ENCODE assay signal across 21 mouse cellular contexts in the genomic region with DNA sequence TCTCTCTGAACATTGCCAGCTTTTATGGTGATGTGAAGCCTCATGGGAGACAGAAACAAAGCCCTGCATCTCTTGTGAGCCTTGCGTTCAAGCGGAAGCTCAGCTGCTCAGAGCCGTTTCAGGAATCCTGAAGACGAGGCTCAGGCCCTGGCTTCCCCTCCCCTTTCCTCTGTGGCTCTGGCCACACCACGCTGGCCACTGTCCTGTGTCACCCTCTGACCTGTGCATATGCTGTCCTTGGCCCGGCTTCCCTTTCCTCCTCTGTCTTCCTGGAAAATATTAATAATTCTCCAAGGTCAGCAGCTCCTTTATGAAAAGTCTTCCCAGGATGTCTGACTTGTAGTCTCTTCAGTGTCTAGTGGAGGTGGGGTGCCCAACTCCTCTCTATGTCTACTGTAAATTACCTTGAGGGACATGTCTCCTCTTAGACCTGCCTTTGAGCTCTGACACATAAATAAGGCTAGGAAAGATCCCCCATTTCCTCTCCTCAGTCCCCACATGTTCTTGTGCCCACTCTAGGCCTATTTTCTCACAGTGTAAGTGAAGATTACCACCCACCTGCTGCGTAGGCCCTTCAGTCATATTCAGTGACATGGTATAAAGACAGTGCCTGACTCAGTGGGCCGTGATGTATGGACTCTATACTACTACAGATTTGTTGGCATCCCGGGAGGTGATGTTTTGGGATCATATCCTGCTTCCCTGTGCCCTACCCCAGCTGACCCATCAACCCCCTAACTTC. TPM values are rescaled to one million over a fixed set of nuclear protein-coding genes. Genes with fewer than 3 reads are reported as not detected.
A peak's percentile ranks its signal among the peaks of the same experiment; 100 is the strongest.
DNase-seq lines count a peak whose midpoint lies in the region; ATAC-seq and TF ChIP-seq lines count a peak whose summit lies in the region.
"Had no signal": no experiment of that assay in that cellular context is flagged by ENCODE, and none has a peak within 500 bp of the region (broad histone marks: within the 10 kb centered on the region; RNA-seq: fewer than 3 reads in every experiment).

No protein-coding gene starts in this region.

- TF ChIP-seq CTCF in liver, adult 2 months (IDR thresholded peaks at IDR 0.05; ENCODE audit: low read depth, low read length) = no peak
- no peak for TF ChIP-seq CTCF in liver, embryonic 14.5 days (IDR thresholded peaks at IDR 0.05; ENCODE audit: low read depth)

- 0 out of 2 replicates have a peak, but pooled peaks cover 5% of the 10 kb centered on the region for H3K4me1 ChIP-seq in heart, embryonic 10.5 days
- 0 out of 2 replicates have a peak, but pooled peaks cover 6% of the 10 kb centered on the region for H3K4me1 ChIP-seq in liver, adult 2 months (ENCODE audit: control insufficient read depth, insufficient read depth, low read length)
- H3K4me1 ChIP-seq in liver, embryonic 11.5 days (replicated peaks; ENCODE audit: control insufficient read depth, insufficient read depth, low read length) = no peaks in the 10 kb centered on the region
- H3K4me1 ChIP-seq in embryonic facial prominence, embryonic 11.5 days (ENCODE audit: control insufficient read depth, insufficient read depth, low read length) = no peaks in the 10 kb centered on the region
- no peaks in the 10 kb centered on the region for H3K4me1 ChIP-seq in liver, embryonic 14.5 days (replicated peaks; ENCODE audit: control insufficient read depth in 2 of 2, insufficient read depth in 2 of 2, low read length in 1 of 2)
- H3K4me1 ChIP-seq: embryonic facial prominence, embryonic 12.5 days; heart, embryonic 13.5 days; neural tube, embryonic 12.5 days had no signal

- no peak overlapping the region for H3K27ac ChIP-seq in heart, embryonic 10.5 days
- peak overlapping the region; percentile 60 for H3K27ac ChIP-seq in liver, adult 2 months (replicated peaks; ENCODE audit: insufficient read depth, low read depth, low read length)
- no peak overlapping the region for H3K27ac ChIP-seq in liver, embryonic 11.5 days (ENCODE audit: low read depth, low read length)
- no peak overlapping the region for H3K27ac ChIP-seq in embryonic facial prominence, embryonic 11.5 days (replicated peaks; ENCODE audit: low read depth, low read length)
- no peak overlapping the region for H3K27ac ChIP-seq in liver, embryonic 14.5 days
- H3K27ac ChIP-seq: embryonic facial prominence, embryonic 12.5 days; heart, embryonic 13.5 days; hindbrain, embryonic 10.5 days; neural tube, embryonic 12.5 days had no signal

- H3K9me3 ChIP-seq in heart, embryonic 10.5 days = no peaks in the 10 kb centered on the region
- H3K9me3 ChIP-seq in liver, embryonic 11.5 days (ENCODE audit: control insufficient read depth, low read length) = no peaks in the 10 kb centered on the region
- no peaks in the 10 kb centered on the region for H3K9me3 ChIP-seq in embryonic facial prominence, embryonic 11.5 days (replicated peaks; ENCODE audit: control insufficient read depth, low read length)
- H3K9me3 ChIP-seq in liver, embryonic 14.5 days (ENCODE audit: control insufficient read depth, low read length) = no peaks in the 10 kb centered on the region
- H3K9me3 ChIP-seq: embryonic facial prominence, embryonic 12.5 days; heart, embryonic 13.5 days; hindbrain, embryonic 10.5 days; neural tube, embryonic 12.5 days had no signal

- no peak for TF ChIP-seq POLR2A in liver, adult 2 months (IDR thresholded peaks at IDR 0.05; ENCODE audit: extremely low read depth, insufficient read depth, low read length)

- intact Hi-C loops in heart, postnatal 10 days (cut with DNase I) = no loop called here

- no peak for TF ChIP-seq EP300 in liver, embryonic 14.5 days (IDR thresholded peaks at IDR 0.05; ENCODE audit: low read depth)

- no peak overlapping the region for H3K9ac ChIP-seq in liver, adult 2 months (ENCODE audit: low read depth, low read length)
- no peak overlapping the region for H3K9ac ChIP-seq in liver, embryonic 11.5 days (ENCODE audit: low read depth, low read length)
- peak overlapping the region; percentile 13; the same call in 1 of the 2 replicates for H3K9ac ChIP-seq in embryonic facial prominence, embryonic 11.5 days (replicated peaks; ENCODE audit: low read length)
- H3K9ac ChIP-seq in liver, embryonic 14.5 days (replicated peaks) = no peak overlapping the region
- H3K9ac ChIP-seq: embryonic facial prominence, embryonic 12.5 days; heart, embryonic 13.5 days; neural tube, embryonic 12.5 days had no signal

- 63% methylated on average over 9 of the region's 9 CpGs for WGBS in heart, embryonic 10.5 days
- 76% methylated on average over 9 of the region's 9 CpGs for WGBS in liver, adult 2 months
- 64% methylated on average over 9 of the region's 9 CpGs for WGBS in liver, embryonic 11.5 days
- WGBS in embryonic facial prominence, embryonic 11.5 days = 68% methylated on average over 9 of the region's 9 CpGs
- WGBS in liver, embryonic 14.5 days (ENCODE audit: insufficient replicate concordance) = 59% methylated on average over 9 of the region's 9 CpGs

- no peaks in the 10 kb centered on the region for H3K79me2 ChIP-seq in liver, adult 2 months (ENCODE audit: control insufficient read depth, insufficient read depth, low read length)

- no peak overlapping the region for H3K4me2 ChIP-seq in liver, embryonic 11.5 days
- no peak overlapping the region for H3K4me2 ChIP-seq in embryonic facial prominence, embryonic 11.5 days (ENCODE audit: low read depth, low read length)
- H3K4me2 ChIP-seq in liver, embryonic 14.5 days (ENCODE audit: low read depth) = no peak overlapping the region
- H3K4me2 ChIP-seq: embryonic facial prominence, embryonic 12.5 days; heart, embryonic 13.5 days; neural tube, embryonic 12.5 days had no signal

- no peaks in the 10 kb centered on the region for H3K36me3 ChIP-seq in heart, embryonic 10.5 days
- H3K36me3 ChIP-seq in liver, adult 2 months (ENCODE audit: control insufficient read depth, insufficient read depth, low read length) = no peaks in the 10 kb centered on the region
- H3K36me3 ChIP-seq in liver, embryonic 11.5 days (ENCODE audit: control insufficient read depth, insufficient read depth, low read length) = no peaks in the 10 kb centered on the region
- no peaks in the 10 kb centered on the region for H3K36me3 ChIP-seq in embryonic facial prominence, embryonic 11.5 days (replicated peaks; ENCODE audit: control insufficient read depth, insufficient read depth, low read depth, low read length)
- no peaks in the 10 kb centered on the region for H3K36me3 ChIP-seq in liver, embryonic 14.5 days (replicated peaks; ENCODE audit: control insufficient read depth, insufficient read depth, low read depth)
- H3K36me3 ChIP-seq: embryonic facial prominence, embryonic 12.5 days; heart, embryonic 13.5 days; hindbrain, embryonic 10.5 days; neural tube, embryonic 12.5 days had no signal

- H3K4me3 ChIP-seq in heart, embryonic 10.5 days = no peak overlapping the region
- no peak overlapping the region for H3K4me3 ChIP-seq in liver, adult 2 months (ENCODE audit: insufficient read depth, low read depth, low read length)
- H3K4me3 ChIP-seq in liver, embryonic 11.5 days (ENCODE audit: low read depth, low read length) = no peak overlapping the region
- H3K4me3 ChIP-seq in embryonic facial prominence, embryonic 11.5 days (ENCODE audit: low read depth, low read length) = no peak overlapping the region
- no peak overlapping the region for H3K4me3 ChIP-seq in liver, embryonic 14.5 days (ENCODE audit: insufficient read depth in 1 of 2, low read depth in 2 of 2, low read length in 2 of 2)
- H3K4me3 ChIP-seq: embryonic facial prominence, embryonic 12.5 days; heart, embryonic 13.5 days; hindbrain, embryonic 10.5 days; neural tube, embryonic 12.5 days had no signal

- no peaks in the 10 kb centered on the region for H3K27me3 ChIP-seq in heart, embryonic 10.5 days (ENCODE audit: insufficient read depth, poor library complexity, severe bottlenecking)
- no peaks in the 10 kb centered on the region for H3K27me3 ChIP-seq in liver, adult 2 months (ENCODE audit: control insufficient read depth, insufficient read depth, low read length)
- H3K27me3 ChIP-seq in liver, embryonic 11.5 days (replicated peaks; ENCODE audit: control insufficient read depth, insufficient read depth, low read length) = no peaks in the 10 kb centered on the region
- no peaks in the 10 kb centered on the region for H3K27me3 ChIP-seq in embryonic facial prominence, embryonic 11.5 days (ENCODE audit: control insufficient read depth, insufficient read depth, low read length)
- H3K27me3 ChIP-seq in liver, embryonic 14.5 days (ENCODE audit: control insufficient read depth, insufficient read depth, low read length) = no peaks in the 10 kb centered on the region
- H3K27me3 ChIP-seq: embryonic facial prominence, embryonic 12.5 days; heart, embryonic 13.5 days; neural tube, embryonic 12.5 days had no signal

- ATAC-seq in liver, embryonic 11.5 days (replicated peaks; ENCODE audit: low FRiP score) = no peak
- ATAC-seq in embryonic facial prominence, embryonic 11.5 days (replicated peaks; ENCODE audit: insufficient number of reproducible peaks, low FRiP score, low TSS enrichment, low read depth) = no peak
- peak; percentile 43; the same call in 1 of the 2 replicates for ATAC-seq in liver, embryonic 14.5 days (ENCODE audit: insufficient read depth)

- peak; percentile 29 to 30 for DNase-seq in heart, postnatal 10 days
- no peak for DNase-seq in heart, embryonic 10.5 days (ENCODE audit: low spot score)
- no peak for DNase-seq in liver, adult 2 months (ENCODE audit: extremely low read depth, low read depth, low spot score)
- DNase-seq in liver, embryonic 11.5 days (ENCODE audit: low spot score) = no peak
- DNase-seq in embryonic facial prominence, embryonic 11.5 days (ENCODE audit: low spot score) = no peak
- no peak for DNase-seq in liver, embryonic 14.5 days (ENCODE audit: low read depth in 3 of 3, low spot score in 3 of 3)
- DNase-seq in urinary bladder, postnatal 14 days (ENCODE audit: low spot score) = no peak
- no peak for DNase-seq in ovary, postnatal 36 days (ENCODE audit: low spot score)
- DNase-seq: cerebellum, adult 18-20 months; cerebellum, postnatal 36 days; gastrocnemius, postnatal 25 days; left cerebral cortex, postnatal 4 days; lung, adult 2 months; lung, postnatal 36 days; thymus, postnatal 4 days had no signal

RNA-seq across cellular contexts. Expression of a gene that starts 12.0 kb away (rescaled TPM):
- 1 to 10 TPM in 1 of 2 experiments, under 1 TPM in 1; 0.72 to 1.2 TPM for total RNA-seq in heart, postnatal 10 days (2021)
- 2.1 and 2.7 TPM in 2 replicates for polyA plus RNA-seq in heart, embryonic 10.5 days (2016; fragmentation: Nextera tagmentation; extraction: Ambion mirVana)
- total RNA-seq in liver, adult 2 months (2014; rRNA removed) = 0.20 TPM in 1 of 2 replicates, not detected in the other
- 0.23 TPM in 1 of 2 replicates, not detected in the other for polyA plus RNA-seq in liver, adult 2 months (2012; rRNA removed)
- polyA plus RNA-seq in liver, embryonic 11.5 days (2014; fragmentation: Nextera tagmentation; extraction: Ambion mirVana) = 0.27 and 0.42 TPM in 2 replicates
- polyA plus RNA-seq in embryonic facial prominence, embryonic 11.5 days (2014; fragmentation: Nextera tagmentation; extraction: Ambion mirVana) = 0.91 and 4.9 TPM in 2 replicates
- polyA plus RNA-seq in liver, embryonic 14.5 days (2012; rRNA removed) = 0.33 and 0.53 TPM in 2 replicates
- polyA plus RNA-seq in liver, embryonic 14.5 days (2014; fragmentation: Nextera tagmentation; extraction: Ambion mirVana) = 0.38 TPM in 1 of 2 replicates, not detected in the other
- total RNA-seq: left cerebral cortex, adult 18-20 months; monocyte, adult 5-6 weeks had no signal

RNA-seq across cellular contexts. Expression of a gene that starts 19.1 kb away (rescaled TPM):
- total RNA-seq in heart, postnatal 10 days (2021) = 10 to 100 TPM; 21.5 to 28.7 TPM
- polyA plus RNA-seq in heart, embryonic 10.5 days (2016; fragmentation: Nextera tagmentation; extraction: Ambion mirVana) = 83.0 and 94.3 TPM in 2 replicates
- total RNA-seq in liver, adult 2 months (2014; rRNA removed) = 16.6 and 17.1 TPM in 2 replicates
- 27.3 and 31.8 TPM in 2 replicates for polyA plus RNA-seq in liver, adult 2 months (2012; rRNA removed)
- 94.7 and 96.2 TPM in 2 replicates for polyA plus RNA-seq in liver, embryonic 11.5 days (2014; fragmentation: Nextera tagmentation; extraction: Ambion mirVana)
- polyA plus RNA-seq in embryonic facial prominence, embryonic 11.5 days (2014; fragmentation: Nextera tagmentation; extraction: Ambion mirVana) = 85.6 and 92.7 TPM in 2 replicates
- 25.6 and 54.6 TPM in 2 replicates for polyA plus RNA-seq in liver, embryonic 14.5 days (2012; rRNA removed)
- polyA plus RNA-seq in liver, embryonic 14.5 days (2014; fragmentation: Nextera tagmentation; extraction: Ambion mirVana) = 51.9 and 52.0 TPM in 2 replicates

RNA-seq across cellular contexts. Expression of a gene that starts 23.1 kb away (rescaled TPM):
- 100 to 1,000 TPM in 1 of 2 experiments, 10 to 100 TPM in 1; 99.8 to 107 TPM for total RNA-seq in heart, postnatal 10 days (2021)
- 169 and 176 TPM in 2 replicates for polyA plus RNA-seq in heart, embryonic 10.5 days (2016; fragmentation: Nextera tagmentation; extraction: Ambion mirVana)
- total RNA-seq in liver, adult 2 months (2014; rRNA removed) = 64.1 and 75.7 TPM in 2 replicates
- polyA plus RNA-seq in liver, adult 2 months (2012; rRNA removed) = 159 and 171 TPM in 2 replicates
- 119 and 124 TPM in 2 replicates for polyA plus RNA-seq in liver, embryonic 11.5 days (2014; fragmentation: Nextera tagmentation; extraction: Ambion mirVana)
- 127 and 149 TPM in 2 replicates for polyA plus RNA-seq in embryonic facial prominence, embryonic 11.5 days (2014; fragmentation: Nextera tagmentation; extraction: Ambion mirVana)
- polyA plus RNA-seq in liver, embryonic 14.5 days (2012; rRNA removed) = 61.7 and 74.8 TPM in 2 replicates
- 63.3 and 67.8 TPM in 2 replicates for polyA plus RNA-seq in liver, embryonic 14.5 days (2014; fragmentation: Nextera tagmentation; extraction: Ambion mirVana)

RNA-seq across cellular contexts. Expression of a gene that starts 23.6 kb away (rescaled TPM):
- not detected for total RNA-seq in heart, postnatal 10 days (2021)
- polyA plus RNA-seq in heart, embryonic 10.5 days (2016; fragmentation: Nextera tagmentation; extraction: Ambion mirVana) = 0.41 and 0.63 TPM in 2 replicates
- 0.07 TPM in 1 of 2 replicates, not detected in the other for total RNA-seq in liver, adult 2 months (2014; rRNA removed)
- 0.19 and 0.22 TPM in 2 replicates for polyA plus RNA-seq in liver, adult 2 months (2012; rRNA removed)
- polyA plus RNA-seq in liver, embryonic 11.5 days (2014; fragmentation: Nextera tagmentation; extraction: Ambion mirVana) = 0.71 and 0.75 TPM in 2 replicates
- polyA plus RNA-seq in embryonic facial prominence, embryonic 11.5 days (2014; fragmentation: Nextera tagmentation; extraction: Ambion mirVana) = 0.26 and 0.27 TPM in 2 replicates
- polyA plus RNA-seq in liver, embryonic 14.5 days (2012; rRNA removed) = 0.05 and 0.08 TPM in 2 replicates
- 0.09 and 0.13 TPM in 2 replicates for polyA plus RNA-seq in liver, embryonic 14.5 days (2014; fragmentation: Nextera tagmentation; extraction: Ambion mirVana)
- total RNA-seq: gastrocnemius, postnatal 25 days; left cerebral cortex, adult 18-20 months; left cerebral cortex, postnatal 4 days; monocyte, adult 5-6 weeks had no signal
- polyA plus RNA-seq: lung, adult 2 months had no signal

RNA-seq across cellular contexts. Expression of a gene that starts 25.6 kb away (rescaled TPM):
- 1 to 10 TPM; 2.3 to 3.8 TPM for total RNA-seq in heart, postnatal 10 days (2021)
- not detected in 2 replicates for polyA plus RNA-seq in heart, embryonic 10.5 days (2016; fragmentation: Nextera tagmentation; extraction: Ambion mirVana)
- 19.7 and 37.4 TPM in 2 replicates for total RNA-seq in liver, adult 2 months (2014; rRNA removed)
- 13.3 and 23.1 TPM in 2 replicates for polyA plus RNA-seq in liver, adult 2 months (2012; rRNA removed)
- polyA plus RNA-seq in liver, embryonic 11.5 days (2014; fragmentation: Nextera tagmentation; extraction: Ambion mirVana) = 3.3 and 3.9 TPM in 2 replicates
- 0.50 TPM in 1 of 2 replicates, not detected in the other for polyA plus RNA-seq in embryonic facial prominence, embryonic 11.5 days (2014; fragmentation: Nextera tagmentation; extraction: Ambion mirVana)
- 7.4 and 8.0 TPM in 2 replicates for polyA plus RNA-seq in liver, embryonic 14.5 days (2012; rRNA removed)
- polyA plus RNA-seq in liver, embryonic 14.5 days (2014; fragmentation: Nextera tagmentation; extraction: Ambion mirVana) = 4.2 and 6.5 TPM in 2 replicates
- total RNA-seq: monocyte, adult 5-6 weeks had no signal
- polyA plus RNA-seq: embryonic facial prominence, embryonic 12.5 days had no signal

Comparison
In these comparisons a context has a peak if more than half of its experiments do, and no peak if none do; other contexts are left out.
1. DNase-seq: peak in heart, postnatal 10 days (2 of 2); none in heart, embryonic 10.5 days (single experiment), liver, adult 2 months (single experiment), liver, embryonic 11.5 days (single experiment), embryonic facial prominence, embryonic 11.5 days (single experiment), liver, embryonic 14.5 days (0 of 3), urinary bladder, postnatal 14 days (single experiment) and ovary, postnatal 36 days (single experiment).